Mouse (Mus musculus) midbrain, embryonic 10.5 days (tissue): ENCODE measurements at regions not wholly inside any gene's neighbourhood (a gene's known extent, or its start where the extent isn't known, plus 50 kb on each side); places are given as distances from the start of the nearest gene placed in this dataset.

Experiments used
- DNase-seq: peaks from one replicate; pipeline ENCODE4 v3.0.0-alpha.2; 2017; ENCODE audit warnings: low spot score
- H3K27ac ChIP-seq: fragments of 300-500 bp; sonication (generic); replicated peaks from 2 replicates; pipeline ENCODE4 v1.5.1; 2016; ENCODE audit warnings: mild to moderate bottlenecking
- H3K27me3 ChIP-seq: fragments of 300-500 bp; sonication (generic); 2 replicates; pipeline ENCODE4 v1.6.1; 2016; ENCODE audit warnings: low read depth, mild to moderate bottlenecking; ENCODE audit not compliant: poor library complexity, severe bottlenecking
- H3K36me3 ChIP-seq: fragments of 300-500 bp; sonication (generic); 2 replicates; pipeline ENCODE4 v1.6.1; 2016; ENCODE audit warnings: mild to moderate bottlenecking, moderate library complexity
- H3K4me1 ChIP-seq: fragments of 300-500 bp; sonication (generic); 2 replicates; pipeline ENCODE4 v1.6.1; 2016
- H3K4me3 ChIP-seq: fragments of 300-500 bp; sonication (generic); 2 replicates; pipeline ENCODE4 v1.5.1; 2016; ENCODE audit warnings: mild to moderate bottlenecking, moderate library complexity
- H3K9me3 ChIP-seq: fragments of 300-500 bp; sonication (generic); replicated peaks from 2 replicates; pipeline ENCODE4 v1.6.1; 2016; ENCODE audit warnings: mild to moderate bottlenecking
- WGBS: fragments of 180-500 bp; shearing (Covaris S2); methylation state at CpG from one replicate; pipeline ENCODE4 v1.1.7; 2016; 5-methylcytosine and 5-hydroxymethylcytosine counted together

DNA sequence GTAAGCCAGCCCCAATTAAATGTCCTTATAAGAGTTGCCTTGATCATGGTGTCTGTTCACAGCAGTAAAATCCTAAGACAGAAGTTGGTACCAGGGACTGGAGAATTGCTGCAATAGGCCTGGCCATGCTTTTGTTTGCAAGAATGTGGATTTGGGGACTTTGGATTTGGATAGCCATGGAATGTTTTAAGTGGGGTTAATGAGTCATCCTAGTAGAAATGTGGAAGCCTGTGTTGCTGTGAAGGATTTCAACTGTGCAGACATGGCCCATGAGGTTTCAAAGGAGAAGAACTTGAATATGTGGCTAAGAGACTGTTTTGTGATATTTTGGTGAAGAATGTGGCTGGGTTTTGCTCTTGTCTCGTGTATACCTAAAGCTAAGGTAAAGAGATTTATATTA is 368.2 kb upstream of the Gli3 start:
- Histone ChIP-seq H3K9me3 (no peaks in the 10 kb centered on the region), H3K4me3 (no peak overlapping the region), H3K4me1 (no peaks in the 10 kb centered on the region), H3K27me3 (no peaks in the 10 kb centered on the region), H3K27ac (no peak overlapping the region), H3K36me3 (no peaks in the 10 kb centered on the region)
- 89% methylated on average over 1 of the region's 1 CpGs for WGBS
- DNase-seq: no peak

DNA sequence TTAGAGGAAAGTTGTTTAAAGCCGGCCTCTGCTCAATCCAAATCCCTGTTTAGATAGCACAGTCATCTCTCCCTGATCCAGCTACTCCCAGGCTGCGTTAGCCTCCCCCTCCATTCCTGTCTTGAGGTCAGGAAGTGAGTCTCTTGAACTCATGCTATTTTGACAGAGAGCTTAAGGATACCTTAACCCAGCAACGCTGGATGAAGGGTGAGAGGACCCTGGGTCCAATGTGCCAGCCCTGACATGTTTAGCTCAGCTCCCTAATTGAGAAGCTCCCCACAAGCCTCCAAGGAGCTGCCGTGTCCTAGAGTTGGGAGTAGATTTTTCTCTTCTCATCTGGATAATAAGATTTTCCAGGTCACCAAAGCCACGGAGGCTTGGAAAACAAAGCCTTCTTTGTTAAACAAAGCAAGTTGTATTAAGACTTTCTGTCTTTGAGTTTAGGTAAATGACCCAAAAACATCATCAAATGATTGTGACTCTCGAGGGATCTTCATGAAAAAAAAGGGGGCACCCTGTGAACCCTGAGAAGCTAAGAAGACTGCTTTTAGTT is 355.2 kb upstream of the Gli3 start:
- Histone ChIP-seq H3K27ac (no peak overlapping the region; the same call in 1 of the 2 replicates), H3K9me3 (peaks cover 8% of the 10 kb centered on the region; the same call in 1 of the 2 replicates), H3K4me3 (no peak overlapping the region), H3K27me3 (no peaks in the 10 kb centered on the region), H3K36me3 (no peaks in the 10 kb centered on the region), H3K4me1 (peaks cover 16% of the 10 kb centered on the region)
- peak; percentile 49 for DNase-seq
- WGBS: 5% methylated on average over 6 of the region's 6 CpGs

DNA sequence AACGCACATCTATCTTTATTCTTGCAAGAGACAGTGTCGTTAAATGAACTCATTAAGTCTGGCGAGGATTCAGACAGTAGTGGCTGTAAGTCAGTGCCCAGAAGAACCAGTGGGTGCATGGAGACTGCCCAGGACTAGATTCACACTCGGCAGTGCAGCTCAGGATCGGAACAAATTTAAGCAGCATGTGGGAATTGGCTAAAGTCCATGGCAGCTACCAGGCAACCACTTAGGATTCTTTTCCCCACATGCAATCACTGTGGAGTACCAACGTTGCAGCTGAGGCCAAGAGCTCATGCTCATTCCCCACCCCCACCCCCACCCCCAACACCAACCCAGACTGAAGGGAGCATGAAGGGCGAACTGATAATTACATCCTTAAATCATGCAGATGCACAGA is 349.7 kb upstream of the Gli3 start:
- no peaks in the 10 kb centered on the region for H3K27me3 ChIP-seq
- no peaks in the 10 kb centered on the region for H3K36me3 ChIP-seq
- H3K9me3 ChIP-seq: no peaks in the 10 kb centered on the region; the same call in 1 of the 2 replicates
- H3K4me3 ChIP-seq: no peak overlapping the region
- peaks cover 2% of the 10 kb centered on the region; the same call in 1 of the 2 replicates for H3K4me1 ChIP-seq
- no peak for DNase-seq
- 86% methylated on average over 7 of the region's 7 CpGs for WGBS
- H3K27ac ChIP-seq: no peak overlapping the region

DNA sequence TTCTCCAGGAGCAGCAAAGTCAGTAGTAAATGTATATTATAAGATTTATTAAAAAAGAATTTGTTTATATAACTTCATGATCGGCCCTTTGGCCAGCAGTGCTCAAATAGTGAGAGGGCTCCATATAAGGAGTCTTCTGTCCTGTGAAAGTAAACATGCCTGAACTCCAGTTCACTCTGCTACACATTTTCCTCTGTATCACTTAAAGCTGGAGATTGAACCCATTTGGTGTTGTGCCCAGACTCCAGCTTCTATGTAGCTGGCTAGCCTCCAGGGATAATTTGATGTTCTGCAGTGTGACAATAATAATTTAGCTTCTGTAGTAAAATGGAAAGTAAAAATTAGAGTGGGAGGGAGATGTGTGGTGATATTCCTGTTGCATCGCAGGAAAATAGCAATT is 332.8 kb upstream of the Gli3 start:
- Histone ChIP-seq H3K27ac (no peak overlapping the region), H3K9me3 (no peaks in the 10 kb centered on the region), H3K4me1 (no peaks in the 10 kb centered on the region), H3K36me3 (no peaks in the 10 kb centered on the region), H3K4me3 (no peak overlapping the region), H3K27me3 (no peaks in the 10 kb centered on the region)
- DNase-seq: no peak
- 88% methylated on average over 2 of the region's 2 CpGs for WGBS

DNA sequence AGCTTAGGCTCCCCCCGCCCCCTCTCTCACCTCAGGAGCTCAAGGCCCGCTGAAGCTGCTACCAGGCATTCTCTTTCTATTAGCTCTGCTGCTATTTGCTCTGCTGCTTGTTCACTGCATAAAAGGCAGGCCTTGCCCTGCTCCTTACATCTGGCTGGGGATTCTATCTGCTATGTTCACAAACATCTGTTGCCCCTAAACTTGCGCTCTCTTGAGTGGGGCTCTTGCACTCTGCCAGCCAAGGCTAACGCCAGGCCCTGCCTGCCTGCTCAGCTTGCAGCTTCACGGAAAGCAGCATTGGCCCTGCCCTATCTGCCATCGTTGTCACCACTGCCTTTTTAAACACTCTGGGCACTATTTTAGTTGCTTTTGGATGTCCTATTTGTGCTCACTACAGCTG is 316.9 kb upstream of the Gli3 start:
- no peak overlapping the region for H3K4me3 ChIP-seq
- H3K9me3 ChIP-seq: no peaks in the 10 kb centered on the region
- peaks cover 4% of the 10 kb centered on the region; the same call in 1 of the 2 replicates for H3K4me1 ChIP-seq
- DNase-seq: no peak
- H3K27me3 ChIP-seq: no peaks in the 10 kb centered on the region
- no peak overlapping the region for H3K27ac ChIP-seq
- no peaks in the 10 kb centered on the region for H3K36me3 ChIP-seq
- 63% methylated on average over 6 of the region's 6 CpGs for WGBS

DNA sequence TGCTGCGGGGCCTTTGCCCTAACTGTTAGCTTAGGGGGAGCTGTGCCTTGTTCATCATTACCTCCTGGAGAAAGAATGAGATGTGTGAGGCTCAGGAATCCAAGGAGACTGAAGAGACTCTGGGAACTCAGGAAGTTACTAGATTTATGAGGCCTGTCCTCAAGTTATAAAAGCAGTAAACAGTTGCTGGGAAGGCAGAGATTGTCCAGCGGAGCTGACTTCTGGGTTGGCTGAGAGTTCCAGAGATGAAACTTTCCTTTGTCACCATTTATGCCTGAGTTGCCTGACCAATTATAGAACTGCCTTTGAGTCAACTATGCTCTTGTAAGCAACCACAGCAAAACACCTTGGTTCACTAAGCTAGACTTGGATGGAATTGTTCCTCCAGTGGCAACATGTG is 282.1 kb upstream of the Gli3 start:
- Histone ChIP-seq H3K4me3 (no peak overlapping the region), H3K9me3 (no peaks in the 10 kb centered on the region), H3K4me1 (no peaks in the 10 kb centered on the region), H3K27ac (no peak overlapping the region), H3K27me3 (no peaks in the 10 kb centered on the region), H3K36me3 (no peaks in the 10 kb centered on the region)
- no peak for DNase-seq
- WGBS: 83% methylated on average over 2 of the region's 2 CpGs

DNA sequence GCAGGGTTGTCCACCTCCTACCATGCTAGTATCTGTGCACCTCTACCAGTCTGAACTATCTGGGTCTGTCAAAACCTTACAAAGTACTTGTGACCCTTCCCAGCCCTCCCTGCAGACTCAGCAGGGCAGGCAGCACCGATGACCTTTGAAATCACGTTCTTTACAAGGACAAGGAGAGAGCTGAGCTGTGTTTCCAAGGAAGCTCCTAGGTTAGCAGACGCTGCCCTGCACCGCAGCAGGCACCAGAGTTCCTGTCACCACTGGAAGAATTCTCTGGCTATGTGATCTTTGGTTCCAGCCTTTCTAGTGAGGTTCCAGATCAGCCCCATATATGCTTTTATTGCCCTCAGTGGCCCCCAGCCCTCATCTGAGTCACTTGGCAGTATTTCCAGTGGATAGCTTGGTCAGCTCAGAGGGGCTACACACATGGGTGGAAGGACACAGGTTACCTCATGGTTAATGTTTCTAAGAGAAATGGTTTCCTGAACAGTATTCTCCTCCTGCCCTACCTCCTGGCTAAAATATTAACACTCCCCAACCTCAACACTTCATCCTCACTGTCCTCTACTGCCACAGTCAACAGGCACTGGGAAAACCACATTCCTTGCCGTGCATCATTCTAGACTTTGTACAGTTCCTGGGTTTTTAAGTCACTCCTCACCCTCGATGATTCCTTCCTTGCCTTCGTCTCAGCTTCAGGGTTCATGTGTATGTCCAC is 251.2 kb upstream of the Gli3 start:
- Histone ChIP-seq H3K27me3 (no peaks in the 10 kb centered on the region), H3K36me3 (no peaks in the 10 kb centered on the region), H3K27ac (no peak overlapping the region), H3K9me3 (no peaks in the 10 kb centered on the region), H3K4me3 (no peak overlapping the region), H3K4me1 (no peaks in the 10 kb centered on the region)
- 89% methylated on average over 7 of the region's 7 CpGs for WGBS
- no peak for DNase-seq

DNA sequence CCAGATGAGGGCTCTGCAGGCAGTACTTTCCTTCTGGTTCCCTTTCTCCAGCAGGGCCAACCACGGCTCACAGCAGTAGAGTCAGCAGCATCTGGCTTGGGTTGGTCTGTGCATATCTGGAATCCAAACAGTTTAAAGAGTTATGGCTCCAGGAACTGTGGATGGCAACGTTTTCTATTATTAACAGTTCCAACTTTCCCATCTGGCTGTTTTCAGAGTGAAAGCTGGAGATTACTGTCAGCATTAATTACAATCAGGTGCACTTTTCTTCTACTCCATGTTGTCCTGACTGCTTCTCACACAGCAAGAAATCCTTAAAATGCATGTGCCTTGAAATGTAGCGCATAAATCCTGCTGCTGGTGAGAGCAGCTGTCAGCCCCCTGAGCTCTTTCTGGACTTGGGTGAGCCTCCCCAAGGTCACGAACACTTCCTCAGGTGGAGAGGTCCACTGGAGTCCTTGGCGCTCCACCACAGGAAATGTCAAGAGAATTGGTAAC is 250.6 kb upstream of the Gli3 start:
- Histone ChIP-seq H3K36me3 (no peaks in the 10 kb centered on the region), H3K4me1 (no peaks in the 10 kb centered on the region), H3K9me3 (no peaks in the 10 kb centered on the region), H3K27me3 (no peaks in the 10 kb centered on the region), H3K4me3 (no peak overlapping the region), H3K27ac (no peak overlapping the region)
- no peak for DNase-seq
- 74% methylated on average over 5 of the region's 5 CpGs for WGBS

DNA sequence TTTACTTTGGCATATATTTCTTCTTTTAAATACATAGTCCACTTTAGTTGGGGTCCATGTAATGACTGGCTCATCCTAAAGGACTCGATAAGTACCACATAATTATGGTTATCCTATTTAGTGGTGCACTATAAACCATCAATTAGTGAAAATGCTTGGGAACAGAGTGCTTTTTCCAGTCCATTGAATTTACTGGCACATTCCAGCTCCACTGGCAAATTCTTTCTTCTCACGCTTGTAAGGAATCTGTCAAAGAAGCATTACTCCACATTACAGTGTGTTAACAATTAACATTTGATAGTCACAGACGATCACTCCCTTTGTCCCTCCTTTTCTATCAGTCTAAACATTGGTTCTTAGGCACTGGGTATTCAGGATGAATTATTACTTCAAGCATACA is 241.7 kb upstream of the Gli3 start:
- DNase-seq: no peak
- Histone ChIP-seq H3K36me3 (no peaks in the 10 kb centered on the region), H3K9me3 (no peaks in the 10 kb centered on the region), H3K4me1 (no peaks in the 10 kb centered on the region), H3K4me3 (no peak overlapping the region), H3K27ac (no peak overlapping the region), H3K27me3 (no peaks in the 10 kb centered on the region)
- 73% methylated on average over 3 of the region's 3 CpGs for WGBS

DNA sequence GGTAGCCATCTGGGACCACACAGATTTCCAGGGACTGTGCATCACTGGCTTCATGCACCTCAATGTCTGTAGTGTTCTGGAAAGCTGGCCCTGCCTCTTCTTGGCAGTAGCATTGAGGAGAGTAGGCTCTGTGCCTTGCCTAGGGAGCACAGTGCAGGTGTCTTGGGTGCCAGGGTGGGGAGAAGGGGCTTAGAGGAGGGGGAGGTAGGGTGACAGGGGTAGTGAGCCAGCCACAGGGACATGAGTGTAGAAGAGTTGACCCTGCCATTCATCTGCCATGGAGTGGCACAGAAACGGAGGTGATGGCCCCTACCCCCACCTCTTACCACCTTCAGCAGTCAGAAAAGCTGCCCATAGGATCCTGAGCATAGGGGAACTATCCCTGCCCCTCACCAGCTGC is 235.4 kb upstream of the Gli3 start:
- 86% methylated on average over 1 of the region's 1 CpGs for WGBS
- Histone ChIP-seq H3K27me3 (no peaks in the 10 kb centered on the region), H3K4me3 (no peak overlapping the region), H3K36me3 (no peaks in the 10 kb centered on the region), H3K9me3 (no peaks in the 10 kb centered on the region), H3K4me1 (no peaks in the 10 kb centered on the region), H3K27ac (no peak overlapping the region)
- no peak for DNase-seq
